Mouse (Mus musculus) right cerebral cortex, adult 2 months (tissue): ENCODE results near the gene Aldh16a1.
"Not testable (repeated sequence)": the region's sequence is repeated elsewhere in the genome, so short reads cannot be mapped to it uniquely, and the experiment has no call there.

Experiments used
- DNase-seq, 2 experiments: peaks; one replicate each; pipeline ENCODE4 v3.0.0; 2021 to 2022; ENCODE audit warnings: low spot score in 2 of 2

Aldh16a1 gene

DNA sequence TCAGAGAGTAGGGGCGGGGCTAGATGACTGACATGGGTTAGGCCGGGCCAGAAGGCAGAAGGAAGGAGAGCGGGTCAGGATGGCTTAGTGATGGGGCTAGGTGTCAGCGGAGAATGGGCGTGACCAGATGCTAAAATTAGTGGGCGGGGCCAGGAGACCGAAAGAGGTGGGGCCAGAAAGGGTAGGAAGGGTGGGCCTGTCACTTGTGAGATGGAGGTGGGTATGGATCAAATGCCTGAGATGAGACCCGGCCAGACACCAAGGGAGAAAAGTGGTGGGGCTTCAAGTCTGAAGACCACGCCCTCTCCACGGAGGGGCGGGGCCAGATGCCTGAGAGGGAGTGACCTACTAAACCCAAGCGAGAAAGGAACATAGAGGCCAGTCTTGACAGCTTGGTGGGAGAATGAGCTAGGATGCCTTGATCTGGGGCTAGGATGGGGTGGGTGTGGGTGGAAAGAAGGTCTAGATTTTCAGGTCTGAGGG is 19.8 kb downstream of the Aldh16a1 start:
- no peak for DNase-seq

DNA sequence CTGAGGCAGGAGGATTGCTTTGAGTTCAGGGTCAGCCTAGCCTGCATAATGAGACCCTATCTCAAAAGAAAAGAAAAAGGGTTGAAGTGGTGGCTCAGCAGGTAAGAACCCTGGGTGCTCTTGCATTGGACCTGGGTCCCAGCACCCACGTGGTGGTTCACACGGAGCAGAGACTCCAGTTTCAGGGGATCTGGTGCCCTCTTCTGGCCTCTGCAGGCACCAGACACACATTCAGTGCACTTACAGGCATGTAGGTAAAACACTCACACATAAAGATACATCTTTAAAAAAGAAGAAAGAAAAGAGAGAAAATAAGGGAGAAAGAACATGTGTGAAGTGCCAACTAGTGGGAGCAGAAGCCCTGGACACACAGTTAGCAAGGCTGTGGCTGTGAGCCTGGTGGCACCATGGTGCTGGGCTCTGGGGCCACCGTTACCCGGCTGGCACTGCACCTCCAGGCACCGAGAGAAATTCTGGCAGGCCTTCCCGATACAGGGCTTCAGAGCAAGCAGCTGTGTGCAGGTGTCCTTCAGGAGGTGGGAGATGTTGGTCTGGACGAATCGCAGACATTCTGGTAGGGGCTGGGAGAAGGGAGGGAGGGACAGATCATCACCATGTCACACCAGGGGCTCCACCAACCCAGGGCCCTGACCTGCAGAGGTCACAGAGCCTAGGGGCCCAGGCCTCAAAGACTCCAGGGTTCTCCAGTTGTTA is 20.8 kb downstream of the Aldh16a1 start:
- no peak for DNase-seq

DNA sequence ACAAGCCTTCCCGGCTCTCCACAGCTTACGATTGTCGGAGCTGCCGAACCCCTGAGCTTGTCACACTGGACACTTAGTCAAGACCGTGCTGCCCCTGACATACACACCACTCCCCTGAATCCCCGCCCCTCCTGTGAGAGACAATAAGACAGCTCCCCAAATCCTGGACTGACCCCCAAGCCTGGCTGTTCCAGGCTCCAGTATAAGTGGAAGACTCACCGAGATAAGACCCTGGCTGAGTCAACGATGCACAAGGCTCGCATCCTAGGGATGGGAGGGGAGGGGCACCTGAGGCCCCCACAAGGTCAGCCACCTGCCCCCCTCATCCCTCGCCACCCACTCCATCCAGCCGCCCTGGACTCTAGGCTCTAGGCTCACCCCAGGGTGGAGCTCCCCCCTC is 22.5 kb downstream of the Aldh16a1 start:
- DNase-seq, result no peak

DNA sequence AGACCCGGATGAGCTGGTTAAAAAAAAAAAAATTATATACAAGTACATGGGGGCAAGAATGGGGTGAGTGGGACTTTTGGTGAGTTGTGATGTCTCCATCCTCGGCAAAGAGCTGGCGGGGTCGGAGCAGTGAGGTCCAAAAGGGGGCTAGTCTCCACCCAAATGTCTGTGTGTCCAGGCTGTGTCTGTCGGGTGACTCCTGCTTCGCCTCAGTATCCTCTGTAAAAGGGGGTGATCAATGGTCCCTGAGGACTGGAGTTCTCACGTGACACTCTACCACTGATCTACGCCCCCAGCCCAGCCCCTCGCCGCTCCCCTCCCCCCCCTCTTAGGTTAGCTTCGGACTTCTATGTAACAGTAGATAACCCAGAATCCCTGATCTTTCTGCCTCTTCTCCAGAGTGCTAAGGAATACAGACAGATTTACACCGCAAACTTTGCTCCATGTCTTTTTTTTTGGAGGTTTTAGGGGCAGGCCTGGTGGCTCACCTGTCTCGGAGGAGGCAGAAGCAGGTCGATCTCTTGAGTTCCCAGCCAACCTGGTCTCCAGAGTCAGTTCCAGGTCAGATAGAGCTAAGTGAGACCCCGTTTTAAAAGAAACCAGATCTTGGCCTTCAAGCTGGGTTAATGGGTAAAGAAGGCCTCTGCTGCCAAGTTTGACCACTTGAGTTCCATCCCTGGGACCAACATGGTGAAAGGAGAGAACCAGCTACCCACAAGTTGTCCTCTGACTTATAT is 24.4 kb downstream of the Aldh16a1 start:
- DNase-seq, result no peak

DNA sequence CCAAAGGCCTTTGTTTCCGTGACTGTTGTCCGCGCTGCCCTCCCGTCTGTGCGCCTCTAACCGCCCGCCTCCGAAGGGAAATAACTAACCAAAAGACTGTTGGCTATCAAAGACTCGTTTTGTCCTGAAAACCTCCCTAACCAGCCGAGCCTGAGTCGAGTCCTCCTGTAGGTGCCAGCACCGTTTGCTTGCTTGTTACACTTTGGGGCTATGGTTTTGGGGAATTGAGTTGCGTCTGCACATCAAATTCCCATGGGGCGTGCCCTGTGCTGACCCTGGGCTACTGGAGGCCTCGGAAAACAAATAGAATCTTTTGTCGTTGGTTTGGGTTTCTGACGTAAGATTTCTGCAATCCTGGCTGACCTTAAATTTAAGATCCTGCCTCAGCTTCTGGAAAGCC is 25.1 kb downstream of the Aldh16a1 start:
- DNase-seq, result peak in 1 of 2 experiments; percentile 39

DNA sequence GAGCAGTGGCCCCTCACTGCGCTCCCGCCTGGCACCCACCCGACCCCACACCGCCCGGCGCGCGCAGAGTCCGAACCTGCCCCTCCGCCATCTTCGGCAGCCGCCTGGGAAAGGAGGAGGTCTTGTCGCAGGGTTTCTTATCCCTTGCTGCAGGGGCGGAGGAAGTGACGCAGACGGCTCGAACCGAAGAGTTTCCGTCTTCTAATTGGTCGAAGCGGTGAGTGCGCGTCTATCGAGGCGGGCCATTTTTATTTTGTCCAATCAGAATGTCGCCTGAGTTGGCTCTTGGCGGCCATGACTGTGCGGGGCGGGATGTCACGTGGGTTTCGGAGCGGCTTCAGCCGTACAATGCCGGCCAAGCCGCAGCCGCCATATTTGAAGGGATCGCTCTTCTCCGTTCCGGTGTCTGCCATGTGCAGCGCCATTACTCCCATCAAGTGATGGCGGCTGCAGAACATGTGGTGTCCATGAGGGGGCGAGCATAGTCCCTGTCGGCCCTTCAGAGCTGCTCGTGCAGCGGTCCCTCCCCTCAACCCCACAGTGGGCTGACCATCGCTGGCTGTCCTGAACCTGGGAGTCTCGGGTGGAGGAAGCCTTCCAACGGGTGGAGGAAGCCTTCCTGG is 25.6 kb downstream of the Aldh16a1 start, which contains the start of gene Rpl13a:
Gene Rpl13a, minus strand, starts transcription at position 138 of the 623 bp plus-strand sequence.
- peak; percentile 99 for DNase-seq

DNA sequence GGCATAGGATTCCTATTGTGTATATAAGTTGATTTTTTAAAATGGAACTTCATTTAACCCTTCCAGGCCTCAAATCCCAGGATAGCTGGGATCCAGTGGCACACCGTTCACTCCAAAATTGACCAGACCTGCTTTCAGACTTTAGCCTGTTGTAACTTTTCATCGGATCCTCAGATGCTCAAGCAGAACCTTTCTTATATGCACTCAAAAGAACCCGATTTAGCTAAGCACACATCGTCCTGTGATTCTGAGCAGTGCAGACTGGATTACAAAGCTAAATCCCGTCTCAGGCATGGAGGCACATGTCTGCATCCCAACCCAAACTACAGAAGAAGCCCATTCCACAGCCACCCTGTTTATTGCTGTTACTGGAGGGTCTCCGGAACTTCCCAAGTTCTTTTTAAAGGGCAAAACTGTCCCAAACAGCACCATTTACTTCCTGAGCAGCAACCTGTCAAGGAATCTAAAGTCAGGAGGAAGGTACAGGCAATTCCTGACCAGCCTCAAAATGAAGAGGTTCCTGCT is 26.6 kb downstream of the Aldh16a1 start:
- DNase-seq, result no peak

DNA sequence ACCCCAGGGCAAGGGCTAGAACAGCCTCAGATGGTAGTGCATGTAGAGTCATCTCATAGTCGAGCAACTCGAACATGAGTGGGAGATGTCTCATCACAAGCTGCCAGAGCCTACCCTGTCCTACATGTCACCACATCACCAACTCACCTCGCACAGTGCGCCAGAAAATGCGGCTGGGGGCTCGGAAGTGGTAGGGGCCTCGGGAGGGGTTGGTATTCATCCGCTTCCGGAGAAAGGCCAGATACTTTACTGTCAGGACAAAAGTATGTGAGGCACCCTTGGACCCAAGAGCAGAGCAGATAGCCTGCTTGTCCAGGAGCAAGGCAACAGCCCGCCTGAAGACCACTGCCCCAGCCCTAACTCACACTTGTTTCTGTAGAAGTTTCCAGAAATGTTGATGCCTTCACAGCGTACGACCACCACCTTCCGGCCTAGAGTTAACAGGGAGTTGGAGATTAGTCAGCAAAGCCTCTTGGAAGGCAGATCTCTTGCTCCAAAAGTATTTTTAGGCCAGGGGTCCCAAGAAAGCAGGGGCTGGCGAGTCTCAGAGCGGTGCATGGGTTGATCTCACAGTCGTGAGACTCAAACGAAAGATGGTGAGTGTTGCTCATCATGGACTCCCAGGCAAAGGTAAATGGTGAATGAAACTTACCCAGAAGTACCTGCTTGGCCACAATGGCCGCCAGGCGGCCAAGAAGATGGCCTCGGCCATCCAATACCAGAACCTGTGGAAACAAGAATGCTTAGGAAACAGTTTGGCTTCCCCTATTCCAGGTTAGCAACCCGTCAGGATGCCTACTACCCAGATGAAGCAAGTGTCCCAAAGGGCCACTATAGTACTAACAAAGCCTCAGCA is 27.3 kb downstream of the Aldh16a1 start:
- no peak for DNase-seq

DNA sequence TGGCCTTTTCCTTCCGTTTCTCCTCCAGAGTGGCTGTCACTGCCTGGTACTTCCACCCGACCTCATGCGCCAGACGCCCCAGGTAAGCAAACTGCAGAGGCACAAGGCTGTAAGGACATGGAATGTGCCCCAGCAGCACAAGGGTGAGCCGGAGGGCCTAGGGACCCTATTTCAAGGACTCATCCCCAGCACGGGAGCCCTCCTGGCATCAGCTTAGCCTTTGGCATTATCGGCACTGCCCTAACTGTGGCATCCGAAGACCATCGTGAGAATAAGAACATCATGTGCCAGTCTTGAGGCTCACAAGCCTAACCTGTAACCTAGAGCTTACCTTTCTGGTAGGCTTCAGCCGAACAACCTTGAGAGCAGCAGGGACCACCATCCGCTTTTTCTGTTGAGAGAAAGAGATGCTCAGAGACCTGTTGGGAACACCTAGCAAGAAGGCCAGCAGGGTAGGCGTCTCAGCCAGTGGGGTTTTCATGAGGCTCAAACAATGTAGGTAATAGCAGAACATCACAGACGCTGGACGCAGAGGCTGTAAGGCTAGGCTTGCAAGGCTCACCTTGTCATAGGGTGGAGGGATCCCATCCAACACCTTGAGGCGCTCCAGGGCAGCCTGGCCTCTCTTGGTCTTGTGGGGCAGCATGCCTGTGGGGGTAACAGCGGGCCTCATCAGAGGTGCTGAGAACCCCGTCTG is 28.1 kb downstream of the Aldh16a1 start:
- no peak for DNase-seq

DNA sequence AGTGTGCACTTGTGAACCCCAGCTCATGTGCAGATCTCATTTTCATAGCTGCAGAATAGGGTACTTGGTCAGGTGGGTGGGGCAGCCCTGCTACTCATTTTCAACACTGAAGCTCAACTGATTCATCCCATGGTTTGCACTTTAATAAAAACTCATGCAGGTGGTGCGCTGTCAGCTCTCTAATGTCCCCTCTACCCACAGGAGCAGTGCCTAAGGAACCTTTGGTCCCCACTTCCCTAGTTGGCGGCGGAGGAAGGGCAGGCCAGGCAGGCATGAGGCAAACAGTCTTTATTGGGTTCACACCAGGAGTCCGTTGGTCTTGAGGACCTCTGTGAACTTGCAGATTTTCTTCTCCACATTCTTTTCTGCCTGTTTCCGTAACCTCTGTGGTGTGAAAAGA is 28.7 kb downstream of the Aldh16a1 start:
- not testable (repeated sequence) for DNase-seq

DNA sequence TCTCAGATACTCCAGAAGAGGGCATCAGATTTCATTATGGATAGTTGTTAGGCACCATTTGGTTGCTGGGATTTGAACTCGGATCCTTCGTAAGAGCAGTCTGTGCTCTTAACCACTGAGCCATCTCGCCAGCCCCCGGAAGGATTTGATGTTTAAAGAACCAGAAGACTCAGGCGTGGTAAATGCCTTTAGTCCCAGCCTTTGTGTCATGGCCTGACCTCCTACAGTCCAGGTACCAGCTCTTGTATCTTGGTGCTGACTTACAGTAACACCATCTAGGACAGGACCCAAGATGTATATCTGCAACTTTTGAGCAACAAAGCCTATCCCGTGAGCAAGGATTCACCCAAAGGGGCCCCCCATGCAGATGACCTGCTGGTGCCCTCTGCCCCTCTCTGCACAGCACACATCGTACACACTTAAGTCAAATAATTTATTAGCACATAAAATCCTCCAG is 29.2 kb downstream of the Aldh16a1 start:
- no peak for DNase-seq

DNA sequence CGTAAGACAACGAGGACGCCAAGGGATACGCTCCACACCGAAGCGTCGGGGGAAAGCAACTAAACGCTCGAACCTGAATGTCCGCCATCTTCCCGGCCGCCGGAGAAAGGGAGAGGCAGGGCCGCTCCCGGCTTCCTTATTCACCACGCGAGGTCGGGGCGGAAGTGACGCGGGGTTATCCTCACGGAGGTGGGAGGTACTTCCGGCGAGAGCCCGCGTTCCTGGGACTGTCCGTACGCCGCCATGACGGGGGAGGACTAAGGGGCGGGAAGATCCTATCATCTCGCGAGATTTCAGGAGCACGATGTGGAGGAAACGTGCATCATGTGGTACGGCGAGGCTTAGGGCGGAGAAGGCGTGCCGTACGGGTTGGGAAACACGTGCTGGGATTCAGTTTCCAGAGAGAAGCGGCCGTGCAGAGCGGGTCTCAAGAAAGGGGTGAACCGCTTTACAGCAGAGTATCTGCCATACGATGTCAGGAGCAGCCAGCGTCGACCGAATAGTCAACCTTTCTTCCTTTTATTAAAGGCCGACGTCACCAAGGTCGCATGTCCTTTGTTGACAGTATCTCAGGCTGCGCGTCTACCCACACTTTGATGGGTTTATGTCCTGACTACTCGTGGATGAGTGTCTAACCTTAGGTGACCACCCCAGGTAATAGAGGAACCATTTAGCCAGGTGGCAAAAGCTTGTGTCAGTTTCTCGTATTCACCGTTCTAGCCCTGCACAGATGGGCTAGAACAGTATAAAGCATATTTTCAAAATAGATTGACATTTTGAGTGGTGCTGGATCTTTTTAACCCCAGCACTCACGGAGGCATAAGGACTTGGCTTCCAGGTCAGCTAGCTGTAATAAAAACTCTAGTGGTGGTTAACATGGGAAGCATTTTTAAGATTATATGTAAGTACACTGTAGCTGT is 29.9 kb downstream of the Aldh16a1 start, which contains the start of gene Rps11:
Gene Rps11, minus strand, starts transcription at position 216 of the 920 bp plus-strand sequence.
- DNase-seq, result peak; percentile 98 to 99

DNA sequence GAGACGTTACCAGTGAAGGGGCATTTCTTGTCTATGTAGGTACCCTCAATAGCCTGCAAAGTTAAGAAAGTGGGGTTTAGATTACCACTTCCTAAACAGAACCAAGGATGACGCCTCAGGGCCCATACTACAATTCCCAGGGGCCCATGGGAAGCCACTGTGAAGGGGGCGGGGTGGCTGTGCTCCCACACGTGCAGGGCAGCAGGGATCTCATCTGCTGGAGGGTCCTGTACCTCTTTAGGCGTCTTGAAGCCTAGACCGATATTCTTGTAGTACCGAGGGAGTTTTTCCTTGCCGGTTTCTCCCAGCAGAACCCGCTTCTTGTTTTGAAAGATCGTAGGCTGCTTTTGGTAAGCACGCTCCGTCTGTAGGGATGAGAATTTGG is 31.2 kb downstream of the Aldh16a1 start:
- no peak for DNase-seq

DNA sequence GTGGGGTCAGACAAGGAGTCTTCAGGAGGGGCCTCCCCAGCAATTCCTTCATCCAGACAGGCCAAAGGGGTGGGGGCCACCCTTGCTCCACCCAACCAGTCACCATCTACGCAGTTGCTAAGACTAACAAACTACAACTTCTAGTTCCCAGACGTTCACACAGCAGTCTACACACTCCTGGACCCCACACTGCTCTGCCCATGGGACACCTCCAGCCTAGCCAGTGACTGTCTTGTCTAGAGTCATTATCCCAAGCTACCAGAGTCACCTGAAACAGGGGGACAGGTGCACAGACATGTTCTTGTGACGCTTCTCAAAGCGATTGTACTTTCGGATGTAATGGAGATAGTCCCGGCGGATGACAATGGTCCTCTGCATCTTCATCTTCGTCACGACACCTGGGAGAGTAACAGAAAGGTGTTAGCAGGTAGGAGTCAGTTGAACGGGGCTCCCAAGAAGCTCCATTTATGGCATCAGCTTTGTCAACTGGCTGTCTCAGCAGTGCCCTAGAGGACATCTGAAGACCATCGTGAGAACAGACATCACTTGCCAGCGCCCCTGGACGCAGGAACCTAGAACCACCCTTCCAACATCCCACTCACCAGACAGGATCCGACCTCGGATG is 31.7 kb downstream of the Aldh16a1 start:
- DNase-seq, result no peak

DNA sequence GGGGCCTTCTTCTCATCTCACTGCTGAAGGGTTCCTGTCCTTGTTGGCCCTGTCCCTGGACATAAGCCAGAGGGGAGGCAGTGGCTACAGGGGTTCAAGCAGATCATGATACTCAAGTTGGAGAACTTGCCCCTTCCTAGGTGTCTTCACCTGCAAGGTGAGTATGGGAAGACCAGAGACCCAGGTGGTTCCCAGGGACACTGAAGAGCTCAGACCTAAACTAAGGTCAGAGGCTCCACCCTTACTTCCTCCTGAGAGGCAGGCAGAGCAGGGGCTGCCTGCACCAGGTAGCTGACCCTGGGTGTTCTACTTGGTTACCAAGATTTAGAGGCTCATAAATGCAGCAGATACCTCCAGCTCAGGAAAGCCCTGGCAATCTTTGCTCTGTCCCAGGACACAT is 32.4 kb downstream of the Aldh16a1 start:
- DNase-seq, result no peak

DNA sequence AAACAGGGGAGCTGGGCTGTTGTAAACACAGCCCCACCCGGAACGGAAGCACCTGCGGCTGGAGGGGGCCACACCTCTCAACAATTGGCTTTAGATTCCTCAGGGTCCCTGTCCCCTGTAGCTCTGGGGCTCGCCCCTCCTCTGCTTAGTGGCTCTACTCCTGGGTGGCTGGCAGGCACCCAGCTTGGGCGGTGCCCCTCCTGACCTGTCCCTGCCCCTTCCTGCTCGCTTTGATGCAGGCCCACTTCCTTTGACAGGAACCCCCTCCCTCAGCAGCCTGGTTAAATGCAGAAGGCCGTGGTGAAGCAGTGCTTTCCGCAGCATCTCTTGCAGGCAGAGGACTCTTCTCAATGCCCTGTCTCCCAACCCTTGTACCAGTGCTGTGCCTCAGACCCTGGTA is 33.0 kb downstream of the Aldh16a1 start:
- no peak for DNase-seq

DNA sequence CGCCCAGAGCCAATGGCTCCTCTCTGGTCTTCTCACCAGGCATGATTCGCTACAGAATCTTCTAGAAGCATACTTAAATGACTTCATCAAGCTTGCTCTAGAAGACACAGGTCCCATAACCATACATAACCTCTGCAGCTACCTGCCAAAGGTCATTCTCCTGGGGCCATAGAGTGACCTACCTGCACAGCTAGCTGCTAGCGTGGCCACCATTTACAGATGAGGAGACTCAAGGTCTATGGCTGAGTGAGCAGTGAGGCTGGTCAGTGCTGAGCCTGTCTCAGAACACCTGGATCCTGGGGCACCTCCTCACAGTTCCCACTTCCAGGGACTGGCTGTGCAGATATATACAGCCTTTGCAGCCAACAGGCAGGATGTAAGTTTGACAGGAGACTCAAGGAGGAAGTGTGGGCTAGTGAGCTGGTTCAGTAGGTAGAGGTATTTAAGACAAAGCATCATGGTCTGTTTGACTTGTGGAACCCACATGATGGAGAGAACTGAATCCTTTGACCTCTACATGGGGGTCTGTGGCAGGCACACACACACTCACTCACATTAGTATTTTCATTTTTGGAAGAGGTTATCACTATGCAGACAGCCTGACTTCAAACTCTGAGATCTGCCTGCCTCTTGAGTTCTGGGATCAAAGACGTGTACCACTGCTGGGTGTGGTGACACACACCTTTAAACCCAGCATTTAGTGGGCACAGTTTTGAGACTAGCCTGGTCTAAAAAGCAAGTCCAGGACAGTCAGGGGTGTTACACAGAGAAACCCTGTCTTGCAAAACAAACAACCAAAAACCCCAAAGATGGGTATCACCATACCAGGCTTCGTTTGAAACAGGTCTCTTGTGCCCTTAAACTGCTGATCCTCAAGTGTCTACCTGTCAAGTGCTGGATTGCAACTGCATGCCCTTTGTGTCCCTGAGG is 34.3 kb downstream of the Aldh16a1 start:
- DNase-seq, result no peak

DNA sequence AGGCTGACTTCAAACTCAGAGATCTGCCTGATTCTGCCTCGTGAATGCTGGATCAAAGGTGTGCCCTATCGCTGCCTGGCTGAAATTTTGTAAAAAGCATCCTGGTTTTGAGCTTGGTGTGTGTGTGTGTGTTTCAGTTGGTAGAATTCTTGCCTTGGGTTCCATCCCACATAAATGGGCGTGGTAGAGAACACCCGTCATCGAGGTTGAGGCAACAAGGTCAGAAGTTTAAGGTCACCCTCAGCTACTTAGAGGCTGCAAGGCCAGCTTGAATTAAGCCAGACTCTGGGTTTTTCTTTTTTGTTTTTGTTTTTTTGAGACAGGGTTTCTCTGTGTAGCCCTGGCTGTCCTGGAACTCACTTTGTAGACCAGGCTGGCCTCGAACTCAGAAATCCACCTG is 36.0 kb downstream of the Aldh16a1 start:
- DNase-seq, result no peak
